In genomic region chr3:122099713-122100112, GRCm38 (mm10) we compare ENCODE assay signal across 18 mouse cellular contexts. TPM values are rescaled to one million over a fixed set of nuclear protein-coding genes. Genes with fewer than 3 reads are reported as not detected.
DNase-seq lines count a peak whose midpoint lies in the region; ATAC-seq and TF ChIP-seq lines count a peak whose summit lies in the region.
"Had no signal": no experiment of that assay in that cellular context is flagged by ENCODE, and none has a peak within 500 bp of the region (broad histone marks: within the 10 kb centered on the region; RNA-seq: fewer than 3 reads in every experiment).

No protein-coding gene starts in this region.

- H3K27me3 ChIP-seq in intestine, embryonic 16.5 days (replicated peaks; ENCODE audit: control insufficient read depth, insufficient read depth, low read length): no peaks in the 10 kb centered on the region
- H3K27me3 ChIP-seq in intestine, embryonic 15.5 days (replicated peaks): no peaks in the 10 kb centered on the region
- H3K27me3 ChIP-seq in liver, embryonic 12.5 days (replicated peaks): no peaks in the 10 kb centered on the region
- no peaks in the 10 kb centered on the region for H3K27me3 ChIP-seq in liver, embryonic 16.5 days (ENCODE audit: control insufficient read depth, insufficient read depth, low read depth, low read length)
- H3K27me3 ChIP-seq in myocyte (ENCODE audit: control insufficient read depth, insufficient read depth, insufficient read length): no peaks in the 10 kb centered on the region
- H3K27me3 ChIP-seq: hindbrain, embryonic 15.5 days had no signal

- no peak for DNase-seq in spleen, postnatal 10 days (ENCODE audit: low spot score in 2 of 2)
- no peak for DNase-seq in layer of hippocampus, postnatal 36 days
- DNase-seq in gastrocnemius, postnatal 10 days: no peak
- DNase-seq: adrenal gland, postnatal 10 days; cerebellum, adult 11-12 months; cerebellum, adult 9-10 months; cerebellum, postnatal 25 days; forebrain, postnatal 0 days; gastrocnemius, adult 2 months; gastrocnemius, postnatal 36 days; heart, adult 11 months had no signal

- no peaks in the 10 kb centered on the region for H3K9me3 ChIP-seq in intestine, embryonic 16.5 days (ENCODE audit: control insufficient read depth, low read length)
- H3K9me3 ChIP-seq in intestine, embryonic 15.5 days: no peaks in the 10 kb centered on the region
- H3K9me3 ChIP-seq in liver, embryonic 12.5 days (replicated peaks): no peaks in the 10 kb centered on the region
- H3K9me3 ChIP-seq in liver, embryonic 16.5 days (replicated peaks; ENCODE audit: control insufficient read depth, low read length): no peaks in the 10 kb centered on the region
- H3K9me3 ChIP-seq: forebrain, embryonic 13.5 days; hindbrain, embryonic 15.5 days had no signal

- no peak overlapping the region for H3K27ac ChIP-seq in intestine, embryonic 16.5 days (ENCODE audit: low read length)
- no peak overlapping the region for H3K27ac ChIP-seq in intestine, embryonic 15.5 days
- H3K27ac ChIP-seq in liver, embryonic 12.5 days: no peak overlapping the region
- no peak overlapping the region for H3K27ac ChIP-seq in liver, embryonic 16.5 days (ENCODE audit: low read length)
- H3K27ac ChIP-seq: forebrain, embryonic 13.5 days; gastrocnemius, adult 2 months; hindbrain, embryonic 15.5 days had no signal

- TF ChIP-seq POLR2A in myocyte (IDR thresholded peaks at IDR 0.05; ENCODE audit: insufficient read length, low read depth): no peak

- no peaks in the 10 kb centered on the region for H3K79me2 ChIP-seq in myocyte (ENCODE audit: control insufficient read depth, insufficient read depth)

- H3K4me3 ChIP-seq in intestine, embryonic 16.5 days (ENCODE audit: low read length): no peak overlapping the region
- no peak overlapping the region for H3K4me3 ChIP-seq in intestine, embryonic 15.5 days (replicated peaks)
- H3K4me3 ChIP-seq in liver, embryonic 12.5 days: no peak overlapping the region
- H3K4me3 ChIP-seq in liver, embryonic 16.5 days (ENCODE audit: low read depth, low read length): no peak overlapping the region
- no peak overlapping the region for H3K4me3 ChIP-seq in myocyte
- H3K4me3 ChIP-seq: forebrain, embryonic 13.5 days; gastrocnemius, adult 2 months; hindbrain, embryonic 15.5 days had no signal

- ATAC-seq in intestine, embryonic 16.5 days: peak; percentile 48; the same call in 1 of the 2 replicates
- no peak for ATAC-seq in intestine, embryonic 15.5 days
- peak; percentile 82 for ATAC-seq in liver, embryonic 12.5 days
- ATAC-seq in liver, embryonic 16.5 days (ENCODE audit: low read depth): peak; percentile 59
- ATAC-seq: forebrain, embryonic 13.5 days; forebrain, postnatal 0 days had no signal

- H3K4me1 ChIP-seq in intestine, embryonic 16.5 days (ENCODE audit: control insufficient read depth, insufficient read depth, low read length): peaks cover 6% of the 10 kb centered on the region; the same call in 1 of the 2 replicates
- H3K4me1 ChIP-seq in intestine, embryonic 15.5 days (replicated peaks): peaks cover 9% of the 10 kb centered on the region; the same call in 1 of the 2 replicates
- H3K4me1 ChIP-seq in liver, embryonic 12.5 days: peaks cover 23% of the 10 kb centered on the region
- H3K4me1 ChIP-seq in liver, embryonic 16.5 days (ENCODE audit: control insufficient read depth, low read depth, low read length): no peaks in the 10 kb centered on the region; the same call in 1 of the 2 replicates

- H3ac ChIP-seq in myocyte (ENCODE audit: control insufficient read depth, insufficient read length): no peak overlapping the region

- H3K9ac ChIP-seq in intestine, embryonic 16.5 days (ENCODE audit: low read depth, low read length): no peak overlapping the region
- no peak overlapping the region for H3K9ac ChIP-seq in intestine, embryonic 15.5 days
- no peak overlapping the region for H3K9ac ChIP-seq in liver, embryonic 12.5 days
- no peak overlapping the region for H3K9ac ChIP-seq in liver, embryonic 16.5 days (ENCODE audit: low read depth, low read length)
- H3K9ac ChIP-seq: forebrain, embryonic 13.5 days; forebrain, postnatal 0 days; hindbrain, embryonic 15.5 days had no signal

- 48% methylated on average over 5 of the region's 5 CpGs for WGBS in intestine, embryonic 16.5 days
- WGBS in intestine, embryonic 15.5 days: 52% methylated on average over 5 of the region's 5 CpGs
- WGBS in liver, embryonic 12.5 days (ENCODE audit: insufficient replicate concordance): 27% methylated on average over 5 of the region's 5 CpGs
- WGBS in liver, embryonic 16.5 days (ENCODE audit: insufficient replicate concordance): 21% methylated on average over 5 of the region's 5 CpGs

- no peak overlapping the region for H3K4me2 ChIP-seq in intestine, embryonic 16.5 days (ENCODE audit: low read depth, low read length)
- H3K4me2 ChIP-seq in intestine, embryonic 15.5 days (replicated peaks): no peak overlapping the region
- no peak overlapping the region for H3K4me2 ChIP-seq in liver, embryonic 12.5 days
- no peak overlapping the region for H3K4me2 ChIP-seq in liver, embryonic 16.5 days (ENCODE audit: low read depth, low read length)
- H3K4me2 ChIP-seq in myocyte (ENCODE audit: low read depth): no peak overlapping the region
- H3K4me2 ChIP-seq: forebrain, embryonic 13.5 days; hindbrain, embryonic 15.5 days had no signal

- no peaks in the 10 kb centered on the region for H3K36me3 ChIP-seq in intestine, embryonic 16.5 days (ENCODE audit: control insufficient read depth, insufficient read depth, low read length)
- H3K36me3 ChIP-seq in intestine, embryonic 15.5 days: no peaks in the 10 kb centered on the region
- H3K36me3 ChIP-seq in liver, embryonic 12.5 days: no peaks in the 10 kb centered on the region
- H3K36me3 ChIP-seq in liver, embryonic 16.5 days (ENCODE audit: control insufficient read depth, insufficient read depth): no peaks in the 10 kb centered on the region
- no peaks in the 10 kb centered on the region for H3K36me3 ChIP-seq in myocyte (ENCODE audit: control insufficient read depth, insufficient read depth)
- H3K36me3 ChIP-seq: hindbrain, embryonic 15.5 days had no signal

TF ChIP-seq in myocyte, 11 proteins besides CTCF, POLR2A, EP300 and RAD21:
- no peak for TF ChIP-seq TCF3 (IDR thresholded peaks at IDR 0.05; ENCODE audit: insufficient read length, low read depth)
- TF ChIP-seq REST (IDR thresholded peaks at IDR 0.05; ENCODE audit: insufficient read depth, insufficient read length): no peak
- peak in 2 of 3 experiments; percentile 24 to 71 for TF ChIP-seq MYOD1 (IDR thresholded peaks at IDR 0.05; ENCODE audit: control insufficient read depth in 1 of 3, insufficient read length in 2 of 3, low read depth in 2 of 3)
- peak in 2 of 3 experiments; percentile 26 to 50 for TF ChIP-seq MYOG (IDR thresholded peaks at IDR 0.05; ENCODE audit: control insufficient read depth in 1 of 3, insufficient read depth in 1 of 3, insufficient read length in 2 of 3, low read depth in 2 of 3)
- TF ChIP-seq USF1 (IDR thresholded peaks at IDR 0.05; ENCODE audit: low read depth): no peak
TF ChIP-seq in myocyte: peak in this region for 2.

RNA-seq across cellular contexts. Expression of gene Abca4, which starts 55.5 kb away (rescaled TPM):
- polyA plus RNA-seq in intestine, embryonic 16.5 days (2015; fragmentation: Nextera tagmentation; extraction: Ambion mirVana): 0.70 and 0.83 TPM in 2 replicates
- polyA plus RNA-seq in intestine, embryonic 15.5 days (2015; fragmentation: Nextera tagmentation; extraction: Ambion mirVana): 0.86 and 1.1 TPM in 2 replicates
- 1.2 and 1.3 TPM in 2 replicates for polyA plus RNA-seq in liver, embryonic 12.5 days (2016; fragmentation: Nextera tagmentation; extraction: Ambion mirVana)
- 0.20 and 0.42 TPM in 2 replicates for polyA plus RNA-seq in liver, embryonic 16.5 days (2015; fragmentation: Nextera tagmentation; extraction: Ambion mirVana)
- polyA plus RNA-seq in myocyte (2012; fragmentation: generic; extraction: Trizol): 1.7 TPM
- total RNA-seq in layer of hippocampus, postnatal 36 days (2021): 1 to 10 TPM; 1.4 to 2.2 TPM
- total RNA-seq in gastrocnemius, postnatal 10 days (2021): 1 to 10 TPM; 1.8 to 2.3 TPM
